Mouse (Mus musculus) activated CD4-positive, CD25-positive, alpha-beta regulatory T cell, adult 9 weeks (primary cell): ENCODE results near the gene Crlf2. TPM values are rescaled to one million over a fixed set of nuclear protein-coding genes. Genes with fewer than 3 reads are reported as not detected.

Source experiments
- polyA plus RNA-seq: library from polyadenylated mRNA; unstranded; fragments of 100-300 nt; shearing (Covaris generic); gene quantifications from one replicate; pipeline ENCODE4 v1.2.1, GENCODE M21; 2017

Gene Crlf2
- 48.9 TPM for polyA plus RNA-seq

DNA sequence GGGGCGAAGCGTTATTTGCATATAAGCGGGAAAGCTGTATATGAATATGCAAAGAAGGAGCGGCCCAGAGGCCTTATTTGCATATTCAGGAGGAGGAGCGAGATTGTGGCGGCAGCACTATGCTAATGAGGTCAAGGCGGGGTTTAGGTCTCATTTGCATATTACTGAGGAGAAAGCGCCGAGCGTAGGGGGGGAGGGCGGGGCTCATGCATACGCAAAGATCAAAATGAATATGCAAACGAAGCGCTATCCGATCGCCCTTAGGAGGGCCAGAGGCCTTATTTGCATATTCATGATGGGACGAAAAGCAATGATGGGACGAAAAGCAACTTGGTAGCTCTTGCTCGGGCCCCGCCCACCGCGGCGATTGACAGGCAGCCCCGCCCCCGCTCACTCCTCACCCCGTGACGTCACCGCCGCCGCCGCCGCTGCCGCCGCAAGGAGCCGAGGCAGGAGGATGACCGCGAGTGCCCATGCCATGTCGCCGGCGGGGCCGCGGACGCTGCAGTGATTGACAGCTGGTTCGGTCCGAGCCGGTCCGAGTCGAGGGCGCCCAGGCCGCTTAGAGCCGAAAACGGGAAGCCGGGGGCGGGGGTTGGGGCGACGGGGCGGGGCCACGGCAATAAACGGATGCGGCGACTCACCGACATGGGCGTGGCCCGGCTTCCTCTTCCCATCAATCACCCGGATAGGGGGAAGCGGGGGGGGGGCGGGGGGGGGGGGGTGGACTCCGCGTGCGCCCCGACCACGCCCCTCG is at the start of gene Crlf2:
TSS of gene Crlf2 (minus strand) at position 590 of the 757 bp plus-strand sequence.

Other genes starting within 250 kb of the Crlf2 start
- gene Vmn2r16, start 228.8 kb downstream of the Crlf2 start, polyA plus RNA-seq = not detected
- gene Vmn2r17, start 139.3 kb downstream of the Crlf2 start, polyA plus RNA-seq = not detected
- gene 5430403G16Rik, start 132.0 kb upstream of the Crlf2 start, polyA plus RNA-seq = 8.5 TPM
- 17.4 TPM for gene 4930522L14Rik, start 192.9 kb upstream of the Crlf2 start, polyA plus RNA-seq